Mouse (Mus musculus): ENCODE measurements around the gene Tubgcp4. TPM values are rescaled to one million over a fixed set of nuclear protein-coding genes. Genes with fewer than 3 reads are reported as not detected.
A peak's percentile ranks its signal among the peaks of the same experiment; 100 is the strongest.
"Not testable (repeated sequence)": the region's sequence is repeated elsewhere in the genome, so short reads cannot be mapped to it uniquely, and the experiment has no call there.

Tubgcp4 gene
- polyA plus RNA-seq (2016; fragmentation: Nextera tagmentation; extraction: Ambion mirVana), result 70.0 and 74.5 TPM in 2 replicates

- Histone ChIP-seq H3K4me2 (replicated peaks) (peak within 1 kb of the TSS; percentile 74), H3K27ac (peak within 1 kb of the TSS; percentile 88), H3K9me3 (replicated peaks) (no peaks in the 10 kb centered on the region), H3K9ac (peak within 1 kb of the TSS; percentile 90), H3K4me1 (peaks cover 24% of the 10 kb centered on the region), H3K36me3 (peaks cover 34% of the 10 kb centered on the region), H3K4me3 (peak within 1 kb of the TSS; percentile 83), H3K27me3 (no peaks in the 10 kb centered on the region)
- ATAC-seq (ENCODE audit: low FRiP score), result peak; percentile 66
- WGBS, result under 1% methylated on average over 38 of the region's 38 CpGs
These were observed at the start of gene Tubgcp4 for GRCm38 (mm10) chr2:121170481-121170971. Gene Tubgcp4 (plus strand): TSS chr2:121170654.

- H3K36me3 ChIP-seq; H3K27me3 ChIP-seq; H3K9me3 ChIP-seq (replicated peaks); H3K9ac ChIP-seq; H3K4me2 ChIP-seq (replicated peaks); H3K4me1 ChIP-seq; H3K4me3 ChIP-seq; ATAC-seq (ENCODE audit: low FRiP score); H3K27ac ChIP-seq: not testable (repeated sequence)
- 94% methylated on average over 5 of the region's 5 CpGs for WGBS
These were observed 44.2 kb upstream of the Tubgcp4 start for GRCm38 (mm10) chr2:121126302-121126701.

- Histone ChIP-seq H3K4me1 (no peaks in the 10 kb centered on the region), H3K27me3 (no peaks in the 10 kb centered on the region), H3K36me3 (no peaks in the 10 kb centered on the region), H3K9me3 (replicated peaks) (no peaks in the 10 kb centered on the region), H3K27ac (no peak overlapping the region), H3K9ac (no peak overlapping the region), H3K4me3 (no peak overlapping the region), H3K4me2 (replicated peaks) (no peak overlapping the region)
- no peak for ATAC-seq (ENCODE audit: low FRiP score)
- 89% methylated on average over 1 of the region's 1 CpGs for WGBS
These were observed 42.9 kb upstream of the Tubgcp4 start for GRCm38 (mm10) chr2:121127536-121127935.

GRCm38 (mm10) chr2:121128865-121129620 is 41.4 kb upstream of the Tubgcp4 start:
- no peak overlapping the region for H3K4me3 ChIP-seq

GRCm38 (mm10) chr2:121132822-121133221 is 37.6 kb upstream of the Tubgcp4 start:
- Histone ChIP-seq H3K4me3 (no peak overlapping the region), H3K9me3 (replicated peaks) (no peaks in the 10 kb centered on the region), H3K9ac (no peak overlapping the region), H3K4me1 (no peaks in the 10 kb centered on the region), H3K4me2 (replicated peaks) (no peak overlapping the region), H3K27ac (no peak overlapping the region), H3K27me3 (no peaks in the 10 kb centered on the region), H3K36me3 (0 out of 2 replicates have a peak, but pooled peaks cover 4% of the 10 kb centered on the region)
- no peak for ATAC-seq (ENCODE audit: low FRiP score)
- WGBS, result 84% methylated on average over 1 of the region's 1 CpGs

More at GRCm38 (mm10) chr2:121128865-121129620, 41.4 kb upstream of the Tubgcp4 start:
- no peaks in the 10 kb centered on the region for H3K4me1 ChIP-seq
- no peaks in the 10 kb centered on the region for H3K36me3 ChIP-seq
- no peaks in the 10 kb centered on the region for H3K27me3 ChIP-seq
- H3K27ac ChIP-seq, result no peak overlapping the region
- no peaks in the 10 kb centered on the region for H3K9me3 ChIP-seq (replicated peaks)
- ATAC-seq (ENCODE audit: low FRiP score), result no peak
- no peak overlapping the region for H3K4me2 ChIP-seq (replicated peaks)
- 71% methylated on average over 9 of the region's 9 CpGs for WGBS
- H3K9ac ChIP-seq, result no peak overlapping the region

GRCm38 (mm10) chr2:121137371-121137770 is 33.1 kb upstream of the Tubgcp4 start:
- H3K27me3 ChIP-seq, result no peaks in the 10 kb centered on the region
- H3K4me3 ChIP-seq, result no peak overlapping the region
- no peak for ATAC-seq (ENCODE audit: low FRiP score)
- no peak overlapping the region for H3K4me2 ChIP-seq (replicated peaks)
- H3K9me3 ChIP-seq (replicated peaks), result no peaks in the 10 kb centered on the region
- no peak overlapping the region for H3K9ac ChIP-seq
- no peak overlapping the region for H3K27ac ChIP-seq
- H3K36me3 ChIP-seq, result peaks cover 17% of the 10 kb centered on the region
- peaks cover 27% of the 10 kb centered on the region for H3K4me1 ChIP-seq
- WGBS, result 97% methylated on average over 4 of the region's 4 CpGs

GRCm38 (mm10) chr2:121139266-121140017 is 31.0 kb upstream of the Tubgcp4 start:
- ATAC-seq (ENCODE audit: low FRiP score), result no peak
- H3K9ac ChIP-seq, result peak overlapping the region; percentile 91
- WGBS, result 53% methylated on average over 29 of the region's 29 CpGs
- H3K9me3 ChIP-seq (replicated peaks), result no peaks in the 10 kb centered on the region
- peaks cover 19% of the 10 kb centered on the region for H3K36me3 ChIP-seq
- peak overlapping the region; percentile 97 for H3K27ac ChIP-seq
- peaks cover 27% of the 10 kb centered on the region for H3K4me1 ChIP-seq
- H3K4me3 ChIP-seq, result peak overlapping the region; percentile 69
- H3K27me3 ChIP-seq, result no peaks in the 10 kb centered on the region
- H3K4me2 ChIP-seq (replicated peaks), result peak overlapping the region; percentile 89

GRCm38 (mm10) chr2:121140018-121140882 is 30.2 kb upstream of the Tubgcp4 start, which contains the start of the genes Adal and Lcmt2:
Gene Adal (plus strand): TSS chr2:121140428.
Gene Lcmt2 (minus strand): TSS chr2:121140653.
- ATAC-seq (ENCODE audit: low FRiP score), result peak; percentile 96
- H3K36me3 ChIP-seq, result peaks cover 25% of the 10 kb centered on the region
- under 1% methylated on average over 84 of the region's 87 CpGs for WGBS
- H3K4me3 ChIP-seq, result peak within 1 kb of the TSS; percentile 69
- H3K4me1 ChIP-seq, result peaks cover 27% of the 10 kb centered on the region
- H3K9me3 ChIP-seq (replicated peaks), result no peaks in the 10 kb centered on the region
- peak within 1 kb of the TSS; percentile 97 for H3K27ac ChIP-seq
- H3K9ac ChIP-seq, result peak within 1 kb of the TSS; percentile 91
- H3K27me3 ChIP-seq, result no peaks in the 10 kb centered on the region
- H3K4me2 ChIP-seq (replicated peaks), result peak within 1 kb of the TSS; percentile 89

- H3K9ac ChIP-seq, result peak overlapping the region; percentile 91
- H3K4me2 ChIP-seq (replicated peaks), result peak overlapping the region; percentile 89
- peaks cover 27% of the 10 kb centered on the region for H3K4me1 ChIP-seq
- no peak for ATAC-seq (ENCODE audit: low FRiP score)
- peak overlapping the region; percentile 69 for H3K4me3 ChIP-seq
- WGBS, result 78% methylated on average over 16 of the region's 16 CpGs
- no peaks in the 10 kb centered on the region for H3K9me3 ChIP-seq (replicated peaks)
- H3K27me3 ChIP-seq, result no peaks in the 10 kb centered on the region
- H3K36me3 ChIP-seq, result peaks cover 25% of the 10 kb centered on the region
- H3K27ac ChIP-seq, result peak overlapping the region; percentile 97
These were observed 29.0 kb upstream of the Tubgcp4 start for GRCm38 (mm10) chr2:121141216-121142035.

- Histone ChIP-seq H3K4me2 (replicated peaks) (no peak overlapping the region; the same call in 1 of the 2 replicates), H3K4me3 (no peak overlapping the region), H3K27me3 (no peaks in the 10 kb centered on the region), H3K9ac (no peak overlapping the region), H3K27ac (no peak overlapping the region), H3K4me1 (peaks cover 27% of the 10 kb centered on the region), H3K9me3 (replicated peaks) (no peaks in the 10 kb centered on the region), H3K36me3 (peaks cover 27% of the 10 kb centered on the region)
- 61% methylated on average over 2 of the region's 2 CpGs for WGBS
- ATAC-seq (ENCODE audit: low FRiP score), result no peak
These were observed 28.0 kb upstream of the Tubgcp4 start for GRCm38 (mm10) chr2:121142415-121142814.

- Histone ChIP-seq H3K36me3 (peaks cover 34% of the 10 kb centered on the region), H3K4me1 (no peaks in the 10 kb centered on the region), H3K27ac (no peak overlapping the region), H3K27me3 (no peaks in the 10 kb centered on the region), H3K4me3 (no peak overlapping the region), H3K9ac (no peak overlapping the region), H3K9me3 (replicated peaks) (no peaks in the 10 kb centered on the region), H3K4me2 (replicated peaks) (no peak overlapping the region)
- no peak for ATAC-seq (ENCODE audit: low FRiP score)
- WGBS, result 86% methylated on average over 5 of the region's 5 CpGs
These were observed 20.8 kb upstream of the Tubgcp4 start for GRCm38 (mm10) chr2:121149679-121150078.

Data from hindbrain, embryonic 12.5 days (tissue).